Mouse (Mus musculus): Measurements from ENCODE around the gene Nfic.

DNA sequence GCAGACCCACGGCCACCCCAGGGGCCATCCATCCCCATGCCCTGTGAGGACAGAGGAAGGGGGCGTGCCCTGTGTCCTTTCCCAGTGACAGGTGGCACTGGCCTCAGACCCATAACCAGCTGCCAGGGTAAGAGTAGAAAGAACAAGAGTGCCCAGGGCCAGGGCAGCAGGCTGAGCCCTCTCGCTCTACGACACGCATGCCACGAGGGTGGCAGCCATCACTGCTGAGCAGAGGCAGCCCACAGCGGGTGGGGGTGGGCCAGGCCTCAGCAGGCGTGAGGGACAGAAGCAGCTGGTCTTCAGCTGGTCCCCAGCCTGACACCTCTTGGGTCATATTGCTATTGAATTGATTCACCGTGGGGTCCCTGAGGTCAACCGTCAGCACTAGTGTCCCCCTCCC is 31.1 kb upstream of the Nfic start:
- TF ChIP-seq CTCF (IDR thresholded peaks at IDR 0.05; ENCODE audit: low read depth, low read length) (no peak), POLR2A (IDR thresholded peaks at IDR 0.05; ENCODE audit: borderline replicate concordance, low read depth, low read length) (no peak)
